Mouse (Mus musculus): ENCODE measurements around the gene Dapk1. TPM values are rescaled to one million over a fixed set of nuclear protein-coding genes. Genes with fewer than 3 reads are reported as not detected.
A peak's percentile ranks its signal among the peaks of the same experiment; 100 is the strongest.

The Dapk1 gene
- polyA plus RNA-seq, 2 experiments from 2014 or later, result 1.4 to 1.8 TPM

GRCm38 (mm10) chr13:60665402-60665801, 63.7 kb downstream of the Dapk1 start:
- ATAC-seq, result no peak

GRCm38 (mm10) chr13:60668036-60668435, 66.3 kb downstream of the Dapk1 start:
- ATAC-seq, result no peak

GRCm38 (mm10) chr13:60670605-60671004, 68.9 kb downstream of the Dapk1 start:
- peak; percentile 33 for ATAC-seq

GRCm38 (mm10) chr13:60671235-60671634, 69.5 kb downstream of the Dapk1 start:
- ATAC-seq, result no peak

- no peak for ATAC-seq
These were observed 70.5 kb downstream of the Dapk1 start for GRCm38 (mm10) chr13:60672287-60672686.

GRCm38 (mm10) chr13:60672882-60673675, 71.3 kb downstream of the Dapk1 start:
- ATAC-seq, result peak; percentile 66

GRCm38 (mm10) chr13:60674301-60674700, 72.6 kb downstream of the Dapk1 start:
- ATAC-seq, result no peak

- no peak for ATAC-seq
These were observed 73.2 kb downstream of the Dapk1 start for GRCm38 (mm10) chr13:60674911-60675310.

- ATAC-seq, result no peak
These were observed 73.7 kb downstream of the Dapk1 start for GRCm38 (mm10) chr13:60675416-60675815.

- no peak for ATAC-seq
These were observed 77.2 kb downstream of the Dapk1 start for GRCm38 (mm10) chr13:60678912-60679311.

- no peak for ATAC-seq
These were observed 81.3 kb downstream of the Dapk1 start for GRCm38 (mm10) chr13:60682714-60683695.

GRCm38 (mm10) chr13:60684050-60684760, 82.5 kb downstream of the Dapk1 start:
- no peak for ATAC-seq

GRCm38 (mm10) chr13:60684806-60685205, 83.1 kb downstream of the Dapk1 start:
- no peak for ATAC-seq

- no peak for ATAC-seq
These were observed 83.5 kb downstream of the Dapk1 start for GRCm38 (mm10) chr13:60685216-60685615.

GRCm38 (mm10) chr13:60686024-60686663, 84.4 kb downstream of the Dapk1 start:
- ATAC-seq, result no peak

GRCm38 (mm10) chr13:60686967-60687366, 85.2 kb downstream of the Dapk1 start:
- ATAC-seq, result no peak

- ATAC-seq, result no peak
These were observed 85.7 kb downstream of the Dapk1 start for GRCm38 (mm10) chr13:60687462-60687861.

- no peak for ATAC-seq
These were observed 86.1 kb downstream of the Dapk1 start for GRCm38 (mm10) chr13:60687891-60688290.

- ATAC-seq, result no peak
These were observed 89.2 kb downstream of the Dapk1 start for GRCm38 (mm10) chr13:60690921-60691320.

- ATAC-seq, result no peak
These were observed 90.2 kb downstream of the Dapk1 start for GRCm38 (mm10) chr13:60691940-60692339.

- no peak for ATAC-seq
These were observed 93.6 kb downstream of the Dapk1 start for GRCm38 (mm10) chr13:60695186-60695980.
